Mouse (Mus musculus) duodenum, adult 2 months (tissue): ENCODE data around the gene Olfr1415. TPM values are rescaled to one million over a fixed set of nuclear protein-coding genes. Genes with fewer than 3 reads are reported as not detected.

Experiments used
- polyA plus RNA-seq: library from polyadenylated mRNA; depleted of rRNA; stranded (reverse); fragments of >200 nt; gene quantifications from 2 replicates; pipeline ENCODE4 v1.2.3, GENCODE M21; 2012; ENCODE audit warnings: low replicate concordance; rRNA removed

Olfr1415 gene
- not detected in 2 replicates for polyA plus RNA-seq

DNA sequence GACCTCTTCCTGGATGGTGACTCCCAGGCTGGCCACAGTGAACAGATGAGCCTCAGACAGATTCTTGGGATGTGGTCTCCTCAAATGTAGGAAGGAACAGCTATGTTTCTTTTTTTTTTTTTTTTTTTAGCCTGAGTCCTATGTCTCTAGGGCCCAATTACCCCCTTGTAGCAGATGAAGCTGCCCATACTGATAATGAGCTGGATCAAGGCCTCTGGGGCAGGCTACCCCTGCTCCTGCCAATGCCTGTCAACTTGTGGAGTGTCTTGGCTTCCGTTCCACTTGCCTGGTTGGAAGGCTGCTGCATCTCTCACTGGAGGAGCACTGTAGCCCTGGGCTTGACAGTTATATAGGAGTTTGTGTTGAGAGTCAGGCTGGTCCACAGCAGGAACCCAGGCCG lies at the start of gene Olfr1415:
Gene Olfr1415 (minus strand): TSS at position 101 of the 400 bp plus-strand sequence.

GRCm38 (mm10) chr1:92518561-92518960 lies 22.7 kb upstream of the Olfr1415 start, which contains the start of gene Olfr1414:
Olfr1414 (minus strand) TSS chr1:92518661.

GRCm38 (mm10) chr1:92485013-92485412 lies 10.9 kb downstream of the Olfr1415 start, which contains the start of gene Olfr1416:
Olfr1416 (minus strand) TSS chr1:92485113.

DNA sequence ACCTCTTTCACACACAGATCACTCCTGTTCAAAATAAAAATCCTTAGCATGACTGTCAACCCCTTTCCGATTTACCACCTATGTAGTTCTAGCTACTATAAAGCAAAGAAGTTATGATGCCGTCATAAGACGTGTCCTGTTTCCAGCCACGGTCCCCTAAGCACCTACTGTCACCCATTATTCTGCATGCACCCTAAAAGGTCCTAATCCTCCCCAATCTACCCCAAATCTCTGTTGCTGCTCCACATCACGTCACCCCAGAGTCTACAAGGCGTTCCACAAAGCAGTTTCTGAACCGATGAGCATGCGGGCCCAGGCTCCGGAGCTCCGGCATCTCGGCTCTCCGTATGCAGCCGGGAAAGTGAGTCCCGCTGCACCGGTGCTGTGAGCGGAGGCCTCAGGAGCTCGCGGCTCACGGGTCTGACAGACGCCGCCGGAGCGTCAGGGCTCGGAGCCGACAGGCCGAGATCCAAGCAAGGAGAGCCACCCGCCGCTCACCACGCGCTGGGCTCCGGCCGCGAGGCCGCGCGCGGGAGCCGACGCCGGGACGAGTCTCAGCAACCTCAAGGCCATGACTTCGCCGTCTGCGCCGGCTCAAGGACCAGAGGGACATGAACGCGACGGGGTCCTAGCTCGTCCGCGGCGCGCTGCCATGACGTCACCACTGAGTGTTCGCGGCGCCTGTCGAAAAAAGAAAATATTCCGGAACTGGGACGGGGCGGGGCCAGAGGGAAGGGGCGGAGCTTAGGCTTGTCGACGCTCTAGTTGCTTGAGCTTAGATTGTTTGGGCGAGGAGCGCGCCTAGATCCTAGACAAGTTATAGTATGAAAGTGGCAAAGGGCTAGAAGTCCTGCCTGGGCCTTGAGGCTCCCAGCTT lies 22.5 kb downstream of the Olfr1415 start, which contains the start of gene Ndufa10:
Gene Ndufa10 (minus strand): TSS at position 696 of the 877 bp plus-strand sequence.

Other genes starting within 250 kb of the Olfr1415 start
- 79.4 and 85.8 TPM in 2 replicates for gene Ndufa10, start 22.2 kb downstream of the Olfr1415 start, polyA plus RNA-seq
- gene Olfr1416, start 11.0 kb downstream of the Olfr1415 start, polyA plus RNA-seq = not detected in 2 replicates
- not detected in 2 replicates for gene Olfr1414, start 22.6 kb upstream of the Olfr1415 start, polyA plus RNA-seq
- gene Olfr1413, start 75.2 kb upstream of the Olfr1415 start, polyA plus RNA-seq = not detected in 2 replicates
- gene Olfr1412, start 89.7 kb upstream of the Olfr1415 start, polyA plus RNA-seq = not detected in 2 replicates
- gene Olfr1411, start 98.3 kb upstream of the Olfr1415 start, polyA plus RNA-seq = not detected in 2 replicates
- not detected in 2 replicates for gene Olfr1410, start 109.7 kb upstream of the Olfr1415 start, polyA plus RNA-seq
- not detected in 2 replicates for gene Olfr12, start 121.7 kb upstream of the Olfr1415 start, polyA plus RNA-seq
- 43.6 and 66.3 TPM in 2 replicates for gene Cops9, start 145.9 kb upstream of the Olfr1415 start, polyA plus RNA-seq
- gene Otos, start 152.7 kb upstream of the Olfr1415 start, polyA plus RNA-seq = 0.13 and 0.23 TPM in 2 replicates